10 mouse cellular contexts compared by ENCODE assay signal in genomic region chr17:50393698-50394097, GRCm38 (mm10).
A peak's percentile ranks its signal among the peaks of the same experiment; 100 is the strongest.
DNase-seq lines count a peak whose midpoint lies in the region; ATAC-seq and TF ChIP-seq lines count a peak whose summit lies in the region.
"Had no signal": no experiment of that assay in that cellular context is flagged by ENCODE, and none has a peak within 500 bp of the region (broad histone marks: within the 10 kb centered on the region; RNA-seq: fewer than 3 reads in every experiment).

No protein-coding gene starts in this region.

- 33% methylated on average over 3 of the region's 3 CpGs for WGBS in embryonic facial prominence, embryonic 14.5 days
- WGBS in embryonic facial prominence, embryonic 10.5 days = 76% methylated on average over 3 of the region's 3 CpGs
- WGBS in stomach, postnatal 0 days = 19% methylated on average over 3 of the region's 3 CpGs

- peak; percentile 70 for DNase-seq in embryonic facial prominence, embryonic 14.5 days (ENCODE audit: low spot score)
- DNase-seq in embryonic facial prominence, embryonic 10.5 days (ENCODE audit: low spot score) = no peak
- peak; percentile 37 for DNase-seq in ovary, adult 18-20 months (ENCODE audit: low spot score)
- DNase-seq in ovary, postnatal 14 days (ENCODE audit: low spot score) = no peak
- peak; percentile 76 for DNase-seq in kidney, postnatal 10 days
- DNase-seq in stomach, postnatal 0 days (ENCODE audit: low spot score) = peak; percentile 50
- DNase-seq in thymus, adult 18-20 months = no peak
- no peak for DNase-seq in layer of hippocampus, postnatal 10 days (ENCODE audit: low spot score in 2 of 2)
- DNase-seq: gastrocnemius, adult 2 months had no signal

- no peaks in the 10 kb centered on the region for H3K36me3 ChIP-seq in embryonic facial prominence, embryonic 14.5 days (ENCODE audit: control insufficient read depth, insufficient read depth, low read length)
- H3K36me3 ChIP-seq in embryonic facial prominence, embryonic 10.5 days (replicated peaks) = no peaks in the 10 kb centered on the region
- H3K36me3 ChIP-seq in stomach, postnatal 0 days (ENCODE audit: control insufficient read depth, insufficient read depth, low read length) = no peaks in the 10 kb centered on the region

- TF ChIP-seq EP300 in stomach, postnatal 0 days (optimal IDR thresholded peaks at IDR 0.05) = no peak

- no peak overlapping the region for H3K27ac ChIP-seq in embryonic facial prominence, embryonic 14.5 days (replicated peaks; ENCODE audit: low read depth, low read length)
- H3K27ac ChIP-seq in embryonic facial prominence, embryonic 10.5 days (replicated peaks) = no peak overlapping the region
- no peak overlapping the region for H3K27ac ChIP-seq in stomach, postnatal 0 days (replicated peaks)
- H3K27ac ChIP-seq: gastrocnemius, adult 2 months had no signal

- no peak for ATAC-seq in embryonic facial prominence, embryonic 14.5 days (ENCODE audit: low read depth)
- ATAC-seq in stomach, postnatal 0 days (ENCODE audit: low FRiP score, low TSS enrichment) = 0 out of 2 replicates have a peak, but pooled peaks have one; percentile 49
- ATAC-seq: Patski had no signal

- H3K4me2 ChIP-seq in embryonic facial prominence, embryonic 14.5 days (ENCODE audit: low read depth, low read length) = no peak overlapping the region
- H3K4me2 ChIP-seq in stomach, postnatal 0 days (replicated peaks; ENCODE audit: low read depth) = no peak overlapping the region

- H3K9ac ChIP-seq in embryonic facial prominence, embryonic 14.5 days (ENCODE audit: low read depth, low read length) = no peak overlapping the region
- no peak overlapping the region for H3K9ac ChIP-seq in stomach, postnatal 0 days (ENCODE audit: low read length)

- no peak overlapping the region for H3K4me3 ChIP-seq in embryonic facial prominence, embryonic 14.5 days (ENCODE audit: low read depth, low read length)
- no peak overlapping the region for H3K4me3 ChIP-seq in embryonic facial prominence, embryonic 10.5 days
- H3K4me3 ChIP-seq in stomach, postnatal 0 days (ENCODE audit: low read depth, low read length) = no peak overlapping the region
- H3K4me3 ChIP-seq: gastrocnemius, adult 2 months had no signal

- TF ChIP-seq CTCF in stomach, postnatal 0 days (IDR thresholded peaks at IDR 0.05; ENCODE audit: low read depth) = peak; percentile 43

- H3K9me3 ChIP-seq in embryonic facial prominence, embryonic 14.5 days (ENCODE audit: control insufficient read depth, low read length) = no peaks in the 10 kb centered on the region
- H3K9me3 ChIP-seq in embryonic facial prominence, embryonic 10.5 days = no peaks in the 10 kb centered on the region
- no peaks in the 10 kb centered on the region for H3K9me3 ChIP-seq in stomach, postnatal 0 days (ENCODE audit: control insufficient read depth, low read length)

- peaks cover 6% of the 10 kb centered on the region; the same call in 1 of the 2 replicates for H3K4me1 ChIP-seq in embryonic facial prominence, embryonic 14.5 days (ENCODE audit: control insufficient read depth, insufficient read depth, low read length)
- no peaks in the 10 kb centered on the region for H3K4me1 ChIP-seq in embryonic facial prominence, embryonic 10.5 days
- H3K4me1 ChIP-seq in stomach, postnatal 0 days (replicated peaks; ENCODE audit: control insufficient read depth, insufficient read depth) = 0 out of 2 replicates have a peak, but pooled peaks cover 5% of the 10 kb centered on the region

- no peaks in the 10 kb centered on the region for H3K27me3 ChIP-seq in embryonic facial prominence, embryonic 14.5 days (replicated peaks; ENCODE audit: control insufficient read depth, insufficient read depth, low read length)
- no peaks in the 10 kb centered on the region for H3K27me3 ChIP-seq in embryonic facial prominence, embryonic 10.5 days (replicated peaks; ENCODE audit: low read depth, poor library complexity, severe bottlenecking)
- H3K27me3 ChIP-seq in stomach, postnatal 0 days (ENCODE audit: control insufficient read depth, insufficient read depth, low read length) = no peaks in the 10 kb centered on the region

Comparison
In these comparisons a context has a peak if more than half of its experiments do, and no peak if none do; other contexts are left out.
1. DNase-seq: peak in embryonic facial prominence, embryonic 14.5 days (single experiment), ovary, adult 18-20 months (single experiment), kidney, postnatal 10 days (single experiment) and stomach, postnatal 0 days (single experiment); none in embryonic facial prominence, embryonic 10.5 days (single experiment), ovary, postnatal 14 days (single experiment), thymus, adult 18-20 months (0 of 2) and layer of hippocampus, postnatal 10 days (0 of 2).